Mouse (Mus musculus): ENCODE measurements around the gene BC051019.

DNA sequence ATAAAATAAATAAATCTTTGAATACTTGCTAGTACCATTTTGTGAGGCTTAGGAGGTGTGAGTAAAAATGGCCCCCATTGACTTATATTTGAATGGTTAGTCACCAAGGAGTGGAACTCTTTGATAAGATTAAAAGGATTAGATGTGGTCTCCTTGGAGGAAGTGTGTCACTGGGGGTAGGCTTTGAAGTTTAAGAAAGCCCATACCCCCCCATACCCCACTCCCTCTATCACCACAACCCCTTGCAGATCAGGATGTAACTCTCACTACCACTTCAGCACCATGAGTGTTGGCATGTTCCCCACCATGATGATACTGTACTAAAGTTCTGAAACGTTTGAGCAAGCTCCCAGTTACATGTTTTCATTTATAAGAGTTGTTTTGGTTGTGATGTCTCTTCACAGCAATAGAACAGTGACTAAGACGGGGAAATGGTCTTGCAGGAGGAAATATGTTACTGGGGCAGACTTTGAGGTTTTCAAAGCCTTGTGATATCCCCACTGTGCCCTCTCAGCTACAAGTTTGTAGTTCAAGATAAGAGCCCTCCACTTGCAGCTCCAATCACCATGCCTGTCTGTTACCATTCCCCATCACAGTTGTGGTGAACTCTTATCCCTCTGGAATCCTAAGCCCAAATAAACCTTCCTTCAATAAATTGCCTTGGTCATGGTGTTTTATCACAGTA, 45.2 kb upstream of the BC051019 start:
- TF ChIP-seq POLR2A (IDR thresholded peaks at IDR 0.05; ENCODE audit: low read depth, low read length) = no peak
- no peak for TF ChIP-seq CTCF (IDR thresholded peaks at IDR 0.05; ENCODE audit: extremely low read depth, insufficient read length, insufficient replicate concordance, low read depth, low read length)
